In the genomic region with DNA sequence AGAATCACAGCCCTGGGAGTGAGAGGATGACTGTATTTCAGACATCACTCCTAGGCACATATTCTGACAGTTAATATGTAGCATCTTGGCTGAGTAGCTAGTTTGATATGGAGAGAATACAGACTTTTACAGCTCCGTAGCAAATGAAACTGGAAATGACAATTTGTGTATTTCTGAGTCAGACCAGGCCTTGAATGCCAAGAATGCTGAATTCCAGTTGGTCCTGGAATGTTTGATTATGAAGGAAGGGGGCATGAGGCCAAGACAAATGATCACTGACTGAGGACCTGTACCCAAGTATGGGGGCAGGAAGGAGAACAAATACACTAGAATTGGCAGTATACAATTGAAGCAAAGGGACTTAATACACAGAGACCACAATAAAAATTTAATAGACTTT, we compare ENCODE assay signal across 22 mouse cellular contexts. TPM values are rescaled to one million over a fixed set of nuclear protein-coding genes. Genes with fewer than 3 reads are reported as not detected.
A peak's percentile ranks its signal among the peaks of the same experiment; 100 is the strongest.
DNase-seq lines count a peak whose midpoint lies in the region; ATAC-seq and TF ChIP-seq lines count a peak whose summit lies in the region.
"Had no signal": no experiment of that assay in that cellular context is flagged by ENCODE, and none has a peak within 500 bp of the region (broad histone marks: within the 10 kb centered on the region; RNA-seq: fewer than 3 reads in every experiment).

No protein-coding gene starts in this region.

- 71% methylated on average over 1 of the region's 1 CpGs for WGBS in kidney, embryonic 15.5 days
- 19% methylated on average over 1 of the region's 1 CpGs for WGBS in lung, postnatal 0 days

- peak; percentile 27 for DNase-seq in adrenal gland, postnatal 10 days
- DNase-seq in adrenal gland, postnatal 25 days, result no peak
- DNase-seq in kidney, adult 9 months, result peak; percentile 21
- DNase-seq in lung, postnatal 0 days (ENCODE audit: low spot score), result peak; percentile 28
- no peak for DNase-seq in lung, postnatal 4 days
- peak; percentile 40 for DNase-seq in lung, postnatal 36 days
- DNase-seq in left cerebral cortex, postnatal 14 days (ENCODE audit: low spot score in 2 of 2), result no peak
- DNase-seq: cerebellum, adult 8-10 months; cerebellum, postnatal 36 days; embryo, embryonic 11 days; kidney, postnatal 10 days; thymus, adult 2 months; thymus, postnatal 4 days had no signal

- intact Hi-C loops in left cerebral cortex, postnatal 14 days (cut with DNase I), result no loop called here

- H3K9ac ChIP-seq in kidney, embryonic 15.5 days, result no peak overlapping the region
- no peak overlapping the region for H3K9ac ChIP-seq in lung, postnatal 0 days (replicated peaks; ENCODE audit: low read depth)
- H3K9ac ChIP-seq: embryonic facial prominence, embryonic 13.5 days; forebrain, embryonic 13.5 days; heart, embryonic 12.5 days; hindbrain, embryonic 12.5 days; liver, embryonic 14.5 days; midbrain, embryonic 12.5 days had no signal

- ATAC-seq in kidney, embryonic 15.5 days (replicated peaks; ENCODE audit: low FRiP score), result no peak
- ATAC-seq in lung, postnatal 0 days, result no peak
- ATAC-seq: forebrain, embryonic 13.5 days; intestine, postnatal 0 days had no signal

- no peak overlapping the region for H3K4me3 ChIP-seq in kidney, embryonic 15.5 days (replicated peaks)
- no peak overlapping the region for H3K4me3 ChIP-seq in lung, postnatal 0 days (ENCODE audit: low read depth, low read length)
- H3K4me3 ChIP-seq: embryonic facial prominence, embryonic 13.5 days; forebrain, embryonic 13.5 days; heart, embryonic 12.5 days; hindbrain, embryonic 12.5 days; midbrain, embryonic 12.5 days had no signal

- no peak for TF ChIP-seq EP300 in lung, postnatal 0 days (IDR thresholded peaks at IDR 0.05)

- TF ChIP-seq CTCF in lung, postnatal 0 days (IDR thresholded peaks at IDR 0.05), result no peak

- H3K4me2 ChIP-seq in kidney, embryonic 15.5 days, result no peak overlapping the region
- no peak overlapping the region for H3K4me2 ChIP-seq in lung, postnatal 0 days (replicated peaks; ENCODE audit: low read depth, low read length)
- H3K4me2 ChIP-seq: embryonic facial prominence, embryonic 13.5 days; forebrain, embryonic 13.5 days; heart, embryonic 12.5 days; hindbrain, embryonic 12.5 days; midbrain, embryonic 12.5 days had no signal

- H3K36me3 ChIP-seq in kidney, embryonic 15.5 days, result no peaks in the 10 kb centered on the region
- H3K36me3 ChIP-seq in lung, postnatal 0 days (ENCODE audit: insufficient read depth, low read length), result no peaks in the 10 kb centered on the region
- H3K36me3 ChIP-seq: embryonic facial prominence, embryonic 13.5 days; heart, embryonic 12.5 days; hindbrain, embryonic 12.5 days; midbrain, embryonic 12.5 days had no signal

- no peaks in the 10 kb centered on the region for H3K4me1 ChIP-seq in kidney, embryonic 15.5 days
- no peaks in the 10 kb centered on the region for H3K4me1 ChIP-seq in lung, postnatal 0 days (ENCODE audit: insufficient read depth, low read depth, low read length)
- H3K4me1 ChIP-seq: embryonic facial prominence, embryonic 13.5 days; forebrain, embryonic 13.5 days; heart, embryonic 12.5 days; hindbrain, embryonic 12.5 days; midbrain, embryonic 12.5 days had no signal

- no peaks in the 10 kb centered on the region for H3K9me3 ChIP-seq in kidney, embryonic 15.5 days (replicated peaks)
- no peaks in the 10 kb centered on the region for H3K9me3 ChIP-seq in lung, postnatal 0 days (ENCODE audit: low read length)
- H3K9me3 ChIP-seq: embryonic facial prominence, embryonic 13.5 days; forebrain, embryonic 13.5 days; heart, embryonic 12.5 days; hindbrain, embryonic 12.5 days; midbrain, embryonic 12.5 days had no signal

- H3K27me3 ChIP-seq in kidney, embryonic 15.5 days, result no peaks in the 10 kb centered on the region
- H3K27me3 ChIP-seq in lung, postnatal 0 days (replicated peaks; ENCODE audit: insufficient read depth, low read length), result no peaks in the 10 kb centered on the region
- H3K27me3 ChIP-seq: embryonic facial prominence, embryonic 13.5 days; forebrain, embryonic 13.5 days; heart, embryonic 12.5 days; hindbrain, embryonic 12.5 days; midbrain, embryonic 12.5 days had no signal

- no peak overlapping the region for H3K27ac ChIP-seq in kidney, embryonic 15.5 days
- H3K27ac ChIP-seq in lung, postnatal 0 days (ENCODE audit: low read length), result no peak overlapping the region
- H3K27ac ChIP-seq: embryonic facial prominence, embryonic 13.5 days; forebrain, embryonic 13.5 days; hindbrain, embryonic 12.5 days; liver, embryonic 14.5 days; midbrain, embryonic 12.5 days; stomach, postnatal 0 days had no signal

RNA-seq across cellular contexts. Expression of a gene that starts 14.4 kb away (rescaled TPM):
- total RNA-seq in adrenal gland, postnatal 10 days (2021), result 10 to 100 TPM; 34.0 to 46.4 TPM
- 84.0 and 96.1 TPM in 2 replicates for total RNA-seq in adrenal gland, postnatal 25 days (2021)
- 29.5 and 30.1 TPM in 2 replicates for polyA plus RNA-seq in kidney, embryonic 15.5 days (2015; fragmentation: Nextera tagmentation; extraction: Ambion mirVana)
- 8.7 and 12.3 TPM in 2 replicates for polyA plus RNA-seq in lung, postnatal 0 days (2015; fragmentation: Nextera tagmentation; extraction: Ambion mirVana)
- total RNA-seq in left cerebral cortex, postnatal 14 days (2021), result 100 to 1,000 TPM; 170 to 190 TPM

Comparison
In these comparisons a context has a peak if more than half of its experiments do, and no peak if none do; other contexts are left out.
1. DNase-seq: peak in adrenal gland, postnatal 10 days (single experiment), kidney, adult 9 months (single experiment), lung, postnatal 0 days (single experiment) and lung, postnatal 36 days (single experiment); none in adrenal gland, postnatal 25 days (single experiment), lung, postnatal 4 days (0 of 2) and left cerebral cortex, postnatal 14 days (0 of 2).